Mouse (Mus musculus) hindbrain, embryonic 15.5 days (tissue): Measurements from ENCODE around the gene Khdc1c. TPM values are rescaled to one million over a fixed set of nuclear protein-coding genes. Genes with fewer than 3 reads are reported as not detected.
A peak's percentile ranks its signal among the peaks of the same experiment; 100 is the strongest.

Source experiments
- ATAC-seq: fragments of 200-750 bp; cut with Nextera tagmentation; 2 replicates; pipeline ENCODE4 v1.8.0; 2017; ENCODE audit warnings: low read depth, moderate number of reproducible peaks, moderate TSS enrichment; ENCODE audit not compliant: low FRiP score
- H3K27ac ChIP-seq: fragments of 300-500 bp; sonication (generic); replicated peaks from 2 replicates; pipeline ENCODE4 v1.5.1; 2015; ENCODE audit warnings: mild to moderate bottlenecking, inconsistent platforms
- H3K27me3 ChIP-seq: fragments of 300-500 bp; sonication (generic); 2 replicates; pipeline ENCODE4 v1.6.1; 2015; ENCODE audit warnings: control low read depth, inconsistent platforms
- H3K36me3 ChIP-seq: fragments of 300-500 bp; sonication (generic); 2 replicates; pipeline ENCODE4 v1.6.1; 2015; ENCODE audit warnings: control low read depth, inconsistent platforms
- H3K4me1 ChIP-seq: fragments of 300-500 bp; sonication (generic); replicated peaks from 2 replicates; pipeline ENCODE4 v1.6.1; 2015; ENCODE audit warnings: control low read depth, inconsistent platforms
- H3K4me2 ChIP-seq: fragments of 300-500 bp; sonication (generic); 2 replicates; pipeline ENCODE4 v1.6.1; 2015; ENCODE audit warnings: moderate library complexity, mild to moderate bottlenecking, inconsistent platforms
- H3K4me3 ChIP-seq: fragments of 300-500 bp; sonication (generic); 2 replicates; pipeline ENCODE4 v1.5.1; 2015; ENCODE audit warnings: mild to moderate bottlenecking, inconsistent platforms
- H3K9ac ChIP-seq: fragments of 300-500 bp; sonication (generic); 2 replicates; pipeline ENCODE4 v1.6.1; 2015; ENCODE audit warnings: inconsistent platforms
- H3K9me3 ChIP-seq: fragments of 300-500 bp; sonication (generic); 2 replicates; pipeline ENCODE4 v1.6.1; 2016; ENCODE audit warnings: control low read depth, inconsistent platforms
- WGBS: fragments of 180-500 bp; shearing (Covaris S2); methylation state at CpG from one replicate; pipeline ENCODE4 v1.1.7; 2015; 5-methylcytosine and 5-hydroxymethylcytosine counted together
- polyA plus RNA-seq: library from polyadenylated mRNA; unstranded; fragments of >200 nt; fragmentation: Nextera tagmentation; extraction: Ambion mirVana; gene quantifications from 2 replicates; pipeline ENCODE4 v1.2.1, GENCODE M21; 2015

The Khdc1c gene
- polyA plus RNA-seq, 1 experiment from 2014 or later: not detected

- WGBS: 91% methylated on average over 1 of the region's 1 CpGs
- Histone ChIP-seq H3K27ac (no peak within 1 kb of the TSS), H3K27me3 (no peaks in the 10 kb centered on the region), H3K36me3 (no peaks in the 10 kb centered on the region), H3K9me3 (no peaks in the 10 kb centered on the region), H3K4me2 (no peak within 1 kb of the TSS), H3K4me3 (no peak within 1 kb of the TSS), H3K4me1 (no peaks in the 10 kb centered on the region), H3K9ac (no peak within 1 kb of the TSS)
- no peak for ATAC-seq
These were observed 15.1 kb downstream of the Khdc1c start, which contains the start of gene Khdc1b for GRCm38 (mm10) chr1:21383256-21383655. TSS of gene Khdc1b (plus strand) at chr1:21383556.

GRCm38 (mm10) chr1:21391138-21391671 is 23.1 kb downstream of the Khdc1c start:
- 78% methylated on average over 6 of the region's 6 CpGs for WGBS
- Histone ChIP-seq H3K9ac (no peak overlapping the region), H3K4me1 (no peaks in the 10 kb centered on the region), H3K4me2 (no peak overlapping the region), H3K27me3 (no peaks in the 10 kb centered on the region), H3K9me3 (no peaks in the 10 kb centered on the region), H3K36me3 (no peaks in the 10 kb centered on the region), H3K27ac (no peak overlapping the region), H3K4me3 (no peak overlapping the region)
- no peak for ATAC-seq

GRCm38 (mm10) chr1:21402804-21403203 is 34.7 kb downstream of the Khdc1c start:
- no peaks in the 10 kb centered on the region for H3K36me3 ChIP-seq
- no peak overlapping the region for H3K27ac ChIP-seq
- no peaks in the 10 kb centered on the region for H3K4me1 ChIP-seq
- H3K27me3 ChIP-seq: no peaks in the 10 kb centered on the region
- no peak overlapping the region for H3K4me2 ChIP-seq
- no peaks in the 10 kb centered on the region for H3K9me3 ChIP-seq
- H3K9ac ChIP-seq: no peak overlapping the region
- no peak overlapping the region for H3K4me3 ChIP-seq
- ATAC-seq: no peak
- WGBS: 88% methylated on average over 8 of the region's 8 CpGs

GRCm38 (mm10) chr1:21407266-21407665 is 39.1 kb downstream of the Khdc1c start:
- no peak overlapping the region for H3K4me3 ChIP-seq
- no peak overlapping the region for H3K27ac ChIP-seq
- peaks cover 8% of the 10 kb centered on the region; the same call in 1 of the 2 replicates for H3K4me1 ChIP-seq
- no peak overlapping the region for H3K9ac ChIP-seq
- no peaks in the 10 kb centered on the region for H3K27me3 ChIP-seq
- no peak overlapping the region for H3K4me2 ChIP-seq
- H3K36me3 ChIP-seq: no peaks in the 10 kb centered on the region
- no peaks in the 10 kb centered on the region for H3K9me3 ChIP-seq
- ATAC-seq: no peak
- 26% methylated on average over 2 of the region's 2 CpGs for WGBS

- Histone ChIP-seq H3K27ac (peak overlapping the region; percentile 32; the same call in 1 of the 2 replicates), H3K36me3 (no peaks in the 10 kb centered on the region), H3K27me3 (no peaks in the 10 kb centered on the region), H3K9me3 (no peaks in the 10 kb centered on the region), H3K9ac (no peak overlapping the region; the same call in 1 of the 2 replicates), H3K4me1 (peaks cover 8% of the 10 kb centered on the region; the same call in 1 of the 2 replicates), H3K4me3 (no peak overlapping the region), H3K4me2 (peak overlapping the region; percentile 21)
- peak; percentile 91 for ATAC-seq
- 47% methylated on average over 18 of the region's 18 CpGs for WGBS
These were observed 43.4 kb downstream of the Khdc1c start for GRCm38 (mm10) chr1:21411331-21412196.

GRCm38 (mm10) chr1:21412197-21412555 is 44.0 kb downstream of the Khdc1c start:
- H3K4me2 ChIP-seq: no peak overlapping the region
- 82% methylated on average over 2 of the region's 2 CpGs for WGBS
- H3K4me3 ChIP-seq: no peak overlapping the region
- no peaks in the 10 kb centered on the region for H3K27me3 ChIP-seq
- H3K9ac ChIP-seq: no peak overlapping the region
- ATAC-seq: no peak
- H3K4me1 ChIP-seq: peaks cover 8% of the 10 kb centered on the region; the same call in 1 of the 2 replicates
- H3K36me3 ChIP-seq: no peaks in the 10 kb centered on the region
- no peaks in the 10 kb centered on the region for H3K9me3 ChIP-seq
- H3K27ac ChIP-seq: peak overlapping the region; percentile 32; the same call in 1 of the 2 replicates

GRCm38 (mm10) chr1:21419370-21419769 is 51.2 kb downstream of the Khdc1c start:
- Histone ChIP-seq H3K4me2 (no peak overlapping the region), H3K9me3 (no peaks in the 10 kb centered on the region), H3K27me3 (no peaks in the 10 kb centered on the region), H3K4me3 (no peak overlapping the region), H3K9ac (no peak overlapping the region), H3K4me1 (no peaks in the 10 kb centered on the region), H3K27ac (no peak overlapping the region), H3K36me3 (no peaks in the 10 kb centered on the region)
- no peak for ATAC-seq

Other genes starting within 250 kb of the Khdc1c start
- gene Tmem14a, start 149.8 kb upstream of the Khdc1c start, polyA plus RNA-seq: 19.2 and 20.8 TPM in 2 replicates
- 0.29 and 0.54 TPM in 2 replicates for gene Gsta3, start 127.7 kb upstream of the Khdc1c start, polyA plus RNA-seq
- not detected in 2 replicates for gene Khdc1a, start 18.7 kb upstream of the Khdc1c start, polyA plus RNA-seq
- 0.06 and 0.07 TPM in 2 replicates for gene Khdc1b, start 15.2 kb downstream of the Khdc1c start, polyA plus RNA-seq